Mouse (Mus musculus): Measurements from ENCODE around the gene Eif4enif1. TPM values are rescaled to one million over a fixed set of nuclear protein-coding genes. Genes with fewer than 3 reads are reported as not detected.

The Eif4enif1 gene
- polyA plus RNA-seq, 1 experiment: 55.6 TPM

- DNase-seq (ENCODE audit: extremely low spot score in 1 of 2, low spot score in 1 of 2): no peak
These were observed 91.2 kb downstream of the Eif4enif1 start for GRCm38 (mm10) chr11:3293361-3293760.

Other genes with a start within 250 kb of the Eif4enif1 start
- 32.7 and 36.6 TPM in 2 replicates for gene Sfi1, start 8.9 kb upstream of the Eif4enif1 start, polyA plus RNA-seq (2012; rRNA removed)
- 76.0 and 86.1 TPM in 2 replicates for gene Drg1, start 64.0 kb downstream of the Eif4enif1 start, polyA plus RNA-seq (2012; rRNA removed)
- 33.0 and 33.9 TPM in 2 replicates for gene Patz1, start 86.5 kb downstream of the Eif4enif1 start, polyA plus RNA-seq (2012; rRNA removed)
- 43.9 and 45.8 TPM in 2 replicates for gene Pik3ip1, start 128.0 kb downstream of the Eif4enif1 start, polyA plus RNA-seq (2012; rRNA removed)
- 179 TPM in 2 replicates for gene Limk2, start 206.8 kb downstream of the Eif4enif1 start, polyA plus RNA-seq (2012; rRNA removed)
- 29.5 and 31.6 TPM in 2 replicates for gene Rnf185, start 250.0 kb downstream of the Eif4enif1 start, polyA plus RNA-seq (2012; rRNA removed)

All from frontal cortex, adult 2 months (tissue).